Mouse (Mus musculus): ENCODE measurements around the gene Igdcc4. TPM values are rescaled to one million over a fixed set of nuclear protein-coding genes. Genes with fewer than 3 reads are reported as not detected.

Igdcc4 gene
- total RNA-seq, 2 experiments from 2014 or later: 8.6 to 10.5 TPM

DNA sequence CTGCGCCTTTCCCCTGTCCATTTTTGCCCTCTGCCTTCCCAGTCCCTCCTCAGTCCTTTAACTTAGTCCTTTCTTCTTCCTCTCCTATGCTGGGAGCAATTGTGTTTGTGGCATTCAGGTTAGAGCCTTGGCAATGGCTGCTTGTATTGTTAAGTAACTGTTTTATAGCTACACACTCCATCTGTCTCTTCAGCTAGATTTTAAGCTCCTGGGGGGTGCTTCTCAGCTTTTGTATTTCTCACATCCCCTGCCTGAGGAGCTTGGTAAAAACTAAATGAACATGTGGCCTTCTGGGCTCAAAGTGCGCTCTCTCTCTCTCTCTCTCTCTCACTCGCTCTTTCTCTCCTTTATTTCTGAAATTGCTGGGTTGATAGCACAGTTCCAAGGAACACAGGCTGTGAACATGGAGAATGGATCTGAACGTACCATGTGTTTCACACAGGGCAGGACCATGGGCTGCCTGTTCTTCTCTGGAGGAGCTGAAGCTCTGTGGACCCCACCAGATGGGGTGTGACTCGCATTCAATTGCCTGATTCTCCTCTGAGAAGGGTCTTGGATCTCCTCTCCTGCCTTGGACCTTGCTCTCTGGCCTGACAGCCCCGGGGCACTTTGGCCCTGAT is 51.5 kb downstream of the Igdcc4 start:
- no peak for DNase-seq
- intact Hi-C loops (cut with DNase I): no loop called here

DNA sequence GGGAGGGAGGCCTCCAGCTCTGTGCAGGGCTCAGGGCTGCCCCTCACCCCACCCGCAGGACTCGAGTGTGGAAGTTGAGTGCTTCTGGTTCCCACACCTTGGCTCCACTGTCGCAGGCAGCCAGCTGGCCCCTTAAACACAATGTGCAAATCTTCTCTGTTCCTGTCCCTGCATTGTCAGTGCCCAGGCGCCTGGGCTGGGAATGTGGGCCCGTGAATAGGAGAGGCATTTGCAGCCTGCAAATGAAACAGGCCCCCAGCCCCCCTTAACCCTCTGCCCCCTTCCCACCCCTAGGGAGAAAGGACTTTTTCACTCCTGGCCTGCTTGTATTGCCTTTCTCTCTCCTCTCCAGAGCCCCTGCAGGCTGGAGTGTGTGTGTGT is 52.0 kb downstream of the Igdcc4 start:
- DNase-seq: no peak
- intact Hi-C loops (cut with DNase I): no loop called here

DNA sequence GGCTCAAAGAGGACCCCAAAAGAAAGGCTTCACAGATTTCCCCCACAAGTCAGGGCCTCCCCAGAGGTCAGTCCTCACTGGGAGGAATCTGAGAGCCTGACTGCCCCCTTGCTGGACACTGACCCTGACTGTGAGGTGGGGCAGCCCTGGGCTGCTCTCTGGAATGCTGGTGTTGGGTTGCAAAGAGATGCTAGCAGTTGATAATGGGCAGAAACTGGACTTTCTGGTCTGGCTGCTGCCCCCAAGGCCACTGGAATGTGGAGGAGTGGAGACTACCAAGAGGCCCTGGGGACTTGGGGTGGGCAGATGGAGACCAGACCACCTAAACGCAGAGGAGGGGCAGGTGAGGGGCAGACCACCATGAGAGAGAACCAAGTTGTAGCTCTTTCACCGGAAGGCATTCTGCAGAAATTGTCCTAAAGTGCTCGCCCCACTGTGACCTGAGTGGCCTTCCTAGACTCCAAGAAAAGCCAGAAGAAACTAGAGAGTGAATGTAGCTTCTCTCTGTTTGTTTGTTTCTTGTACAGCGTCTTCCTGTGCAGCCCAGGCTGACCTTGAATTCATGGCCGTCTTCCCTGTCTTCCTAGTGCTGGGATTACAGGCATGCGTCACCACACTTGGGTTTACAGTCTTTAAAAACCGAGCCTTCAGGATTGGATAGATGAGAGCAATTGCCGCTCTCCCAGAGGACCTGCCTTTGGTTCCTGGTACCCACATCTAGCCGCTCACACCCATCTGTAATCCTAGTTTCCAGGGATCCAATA is 53.6 kb downstream of the Igdcc4 start:
- intact Hi-C loops (cut with DNase I): no loop called here

DNA sequence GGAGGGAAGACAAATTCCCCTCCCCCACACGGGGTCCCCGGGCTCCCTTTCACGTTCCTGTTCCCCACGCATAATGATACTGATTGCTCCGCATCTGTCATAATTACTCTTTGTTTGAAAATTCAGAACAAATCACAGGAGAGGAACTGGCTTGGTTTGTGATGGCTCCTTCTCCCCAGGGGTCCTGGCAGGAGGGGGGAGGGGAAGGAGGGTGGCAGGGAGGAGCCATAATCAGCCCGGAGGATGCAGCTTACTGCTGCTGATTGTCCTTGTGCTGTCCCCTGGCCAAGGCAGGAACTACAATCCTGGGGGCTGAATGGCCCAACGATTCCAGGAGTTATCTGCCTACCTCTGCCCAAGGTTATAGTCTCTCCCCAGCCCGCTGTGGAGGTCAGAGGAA is 55.3 kb downstream of the Igdcc4 start:
- intact Hi-C loops (cut with DNase I): no loop called here
- no peak for DNase-seq

More for the DNA sequence above, 53.6 kb downstream of the Igdcc4 start:
- no peak for DNase-seq

DNA sequence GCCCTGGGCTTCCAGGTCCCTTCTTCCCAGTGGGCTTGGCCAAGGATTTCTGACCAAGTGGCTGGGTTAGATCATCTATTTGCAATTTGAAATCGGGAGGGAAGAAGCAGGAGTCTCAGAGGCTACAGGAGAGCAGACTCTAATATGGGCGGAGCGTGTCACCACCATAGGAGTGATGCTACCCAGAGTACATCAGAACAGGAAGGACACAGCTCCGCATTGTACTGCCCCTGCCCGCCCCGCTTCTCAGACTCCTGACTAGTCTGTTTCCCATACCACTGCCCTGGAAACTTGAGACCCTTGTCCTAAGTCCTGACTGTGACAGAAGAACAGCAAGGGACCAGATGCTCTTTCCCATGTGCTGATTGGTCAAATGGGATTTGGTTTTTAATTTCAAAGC is 56.3 kb downstream of the Igdcc4 start:
- DNase-seq: no peak
- intact Hi-C loops (cut with DNase I): no loop called here

DNA sequence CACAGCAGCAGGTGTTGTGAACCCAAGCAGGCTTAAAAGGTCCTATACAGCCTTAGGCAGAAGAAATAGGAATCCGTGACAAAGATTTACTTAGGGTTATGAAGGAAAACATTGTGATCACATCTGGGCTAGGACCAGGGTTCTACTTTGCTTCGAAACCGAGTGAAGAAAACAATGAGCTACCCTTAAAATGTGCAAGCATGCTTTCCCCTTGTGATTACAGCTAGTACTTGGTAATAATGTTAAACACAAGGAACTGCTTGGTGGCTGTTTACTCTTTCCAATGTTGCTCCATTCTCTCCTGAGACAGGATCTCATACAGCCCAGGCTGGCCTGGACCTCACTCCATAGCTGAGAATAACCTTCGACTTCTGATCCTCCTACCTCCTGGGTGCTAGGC is 59.9 kb downstream of the Igdcc4 start:
- no peak for DNase-seq
- intact Hi-C loops (cut with DNase I): no loop called here

DNA sequence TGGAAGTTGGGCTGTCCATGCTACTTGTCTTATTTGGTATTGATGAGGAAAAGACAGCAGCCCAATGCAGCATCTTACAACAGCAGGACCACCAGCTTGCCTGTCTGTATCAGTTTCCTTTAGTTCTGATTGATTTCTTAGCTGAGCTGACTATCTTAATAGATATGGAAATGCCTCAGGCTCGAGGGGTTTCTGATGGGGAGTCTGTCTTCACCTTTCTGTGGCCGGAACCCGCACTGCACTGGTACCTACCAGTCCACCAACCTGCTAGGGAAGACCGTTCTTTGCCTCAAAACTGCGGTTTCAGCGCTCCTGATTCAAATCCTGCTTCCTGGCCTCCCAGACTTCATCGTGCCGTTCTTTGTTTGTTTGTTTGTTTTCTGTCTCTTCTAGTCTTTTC is 60.6 kb downstream of the Igdcc4 start:
- no peak for DNase-seq
- intact Hi-C loops (cut with DNase I): no loop called here

DNA sequence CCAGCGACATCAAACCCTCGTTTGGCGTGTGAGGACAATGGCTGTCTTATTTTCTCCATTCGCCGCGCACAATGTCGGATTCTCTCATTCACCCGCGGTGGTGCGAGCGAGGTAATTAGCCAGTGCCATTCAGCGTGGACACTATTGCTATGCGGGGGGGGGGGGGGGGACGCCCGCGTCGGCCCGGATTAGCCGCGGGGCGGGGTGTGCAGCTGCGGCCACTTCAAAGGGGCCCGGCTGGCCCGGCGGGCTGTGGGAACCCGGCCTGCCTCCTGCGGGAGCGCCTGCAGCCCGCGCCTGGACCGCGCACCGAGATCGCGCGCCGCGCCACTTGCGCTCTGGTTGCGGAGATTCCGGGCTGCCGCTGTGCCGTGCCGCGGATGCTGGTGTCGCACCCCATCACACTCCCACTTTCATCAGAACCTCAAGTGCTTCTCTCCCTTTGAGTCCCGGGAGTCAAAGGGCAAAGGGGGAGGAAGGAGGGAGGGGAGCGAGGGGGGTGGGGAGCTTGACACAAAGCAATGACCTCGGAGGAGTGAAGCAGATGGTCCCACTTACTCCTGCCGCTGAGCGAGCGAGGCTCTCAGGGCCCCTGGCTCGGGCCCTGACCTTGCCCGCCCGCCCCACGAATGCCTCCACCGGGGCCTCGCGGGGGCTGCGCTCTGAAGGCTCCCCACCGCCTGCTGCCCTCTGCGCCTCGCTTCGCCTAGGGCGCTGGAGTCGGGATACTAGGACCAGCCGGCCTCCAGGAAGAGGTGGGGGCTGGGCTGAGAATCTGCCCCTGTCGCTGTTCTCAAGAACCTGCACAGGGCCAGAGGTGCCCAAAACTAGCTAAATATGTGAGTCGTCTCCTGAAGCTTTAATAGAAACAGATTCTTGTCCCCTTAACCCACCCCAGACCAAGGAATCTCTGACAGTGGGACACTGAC is 61.7 kb downstream of the Igdcc4 start:
- no peak for DNase-seq
- intact Hi-C loops (cut with DNase I): no loop called here

DNA sequence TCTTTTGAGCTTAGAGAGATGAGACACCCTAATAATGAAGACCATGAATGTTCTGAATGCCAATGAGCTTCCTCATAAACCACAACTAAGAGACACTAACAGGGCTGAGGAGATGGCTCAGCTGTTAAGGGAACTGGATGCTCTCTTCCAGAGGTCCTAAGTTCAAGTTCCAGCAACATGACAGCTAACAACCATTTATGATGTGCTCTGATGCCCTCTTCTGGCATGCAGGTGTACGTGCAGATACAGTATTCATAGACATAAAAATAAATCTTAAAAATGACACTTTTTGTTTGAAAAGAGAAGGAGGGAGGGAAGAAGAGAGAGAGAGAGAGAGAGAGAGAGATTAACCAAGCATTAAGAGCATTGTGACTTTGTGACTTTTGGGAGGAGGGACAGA is 63.6 kb downstream of the Igdcc4 start:
- intact Hi-C loops (cut with DNase I): loop anchor here (2.0 kb wide), 1 partner anchor 30 kb away; no protein-coding TSS in a partner anchor

DNA sequence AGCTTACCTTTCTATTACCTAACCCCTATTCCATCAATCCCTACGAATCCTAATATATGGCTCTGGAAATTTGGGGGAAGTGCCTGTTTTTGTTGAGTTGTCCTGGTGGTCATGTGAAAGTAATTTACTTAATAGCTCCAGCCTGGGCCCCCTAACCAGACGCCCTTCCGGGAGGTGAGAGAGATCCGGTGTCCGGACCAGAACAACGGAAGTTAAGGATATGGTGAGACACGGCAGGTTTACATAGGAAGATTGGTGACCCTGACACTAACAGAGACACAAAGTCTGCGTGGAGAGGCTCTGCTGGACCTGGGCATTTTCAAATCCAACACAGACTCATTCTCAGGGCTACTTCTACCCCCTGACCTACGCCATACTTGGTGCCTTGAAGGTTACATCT is 65.1 kb downstream of the Igdcc4 start:
- DNase-seq: no peak
- intact Hi-C loops (cut with DNase I): no loop called here

More for the DNA sequence above, 63.6 kb downstream of the Igdcc4 start:
- DNase-seq: no peak

DNA sequence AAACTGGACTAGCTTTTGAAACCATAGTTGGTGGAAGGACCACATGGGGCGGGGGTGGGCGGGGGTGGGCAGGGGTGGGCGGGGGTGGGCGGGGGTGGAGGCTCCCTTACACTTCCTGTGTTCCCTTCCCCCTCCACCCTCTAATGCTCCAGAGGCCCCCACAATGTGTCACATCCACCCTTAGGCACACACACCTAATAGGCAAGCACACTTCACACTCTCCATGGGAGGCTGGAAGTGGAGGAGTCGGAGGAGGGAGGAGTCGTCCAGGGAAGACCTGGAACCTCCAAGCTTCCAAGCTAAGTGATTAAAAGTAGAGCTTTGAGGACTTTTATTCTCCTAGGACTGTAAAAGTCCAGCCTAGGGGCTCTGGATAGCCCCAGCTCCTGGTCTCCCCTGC is 67.2 kb downstream of the Igdcc4 start:
- intact Hi-C loops (cut with DNase I): no loop called here
- DNase-seq: no peak

DNA sequence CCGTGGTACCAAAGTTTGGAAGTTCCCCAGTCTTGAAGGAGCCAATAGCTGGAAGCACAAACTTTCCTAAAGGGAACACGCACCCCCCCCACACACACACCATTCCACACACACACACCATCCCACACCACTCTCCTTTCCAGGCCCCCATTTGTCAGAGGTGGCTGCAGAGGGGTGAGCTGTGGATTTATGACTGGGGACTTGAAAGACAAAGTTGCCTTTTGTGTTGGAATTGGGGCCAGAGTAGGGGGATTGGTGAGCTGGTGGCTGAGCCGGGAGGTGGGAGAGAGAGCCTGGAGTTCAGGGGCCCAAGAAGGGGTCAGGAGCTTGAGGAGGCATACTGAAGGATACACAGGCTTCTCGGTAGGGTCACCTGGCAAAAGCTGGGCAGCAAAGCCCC is 67.7 kb downstream of the Igdcc4 start:
- no peak for DNase-seq
- intact Hi-C loops (cut with DNase I): no loop called here

DNA sequence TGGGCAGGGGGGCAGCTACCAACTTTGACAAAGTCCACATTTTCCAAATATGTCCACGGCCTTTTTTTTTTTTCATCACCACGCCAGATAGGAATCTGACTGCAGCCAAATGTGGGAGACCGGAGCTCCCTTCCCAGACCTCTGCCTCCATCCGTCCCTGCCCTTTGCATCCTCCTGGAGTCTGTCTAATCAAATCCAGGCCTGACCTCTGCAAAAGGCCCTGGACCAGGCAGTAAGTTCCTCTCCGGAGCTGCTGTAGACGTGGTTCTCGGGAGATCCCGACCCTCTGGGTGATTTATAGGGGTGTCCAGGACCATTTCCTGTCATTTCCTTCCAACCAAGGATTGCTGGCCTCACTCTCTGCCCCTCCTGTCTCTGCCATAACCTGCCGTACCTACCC is 71.4 kb downstream of the Igdcc4 start:
- no peak for DNase-seq
- intact Hi-C loops (cut with DNase I): no loop called here

DNA sequence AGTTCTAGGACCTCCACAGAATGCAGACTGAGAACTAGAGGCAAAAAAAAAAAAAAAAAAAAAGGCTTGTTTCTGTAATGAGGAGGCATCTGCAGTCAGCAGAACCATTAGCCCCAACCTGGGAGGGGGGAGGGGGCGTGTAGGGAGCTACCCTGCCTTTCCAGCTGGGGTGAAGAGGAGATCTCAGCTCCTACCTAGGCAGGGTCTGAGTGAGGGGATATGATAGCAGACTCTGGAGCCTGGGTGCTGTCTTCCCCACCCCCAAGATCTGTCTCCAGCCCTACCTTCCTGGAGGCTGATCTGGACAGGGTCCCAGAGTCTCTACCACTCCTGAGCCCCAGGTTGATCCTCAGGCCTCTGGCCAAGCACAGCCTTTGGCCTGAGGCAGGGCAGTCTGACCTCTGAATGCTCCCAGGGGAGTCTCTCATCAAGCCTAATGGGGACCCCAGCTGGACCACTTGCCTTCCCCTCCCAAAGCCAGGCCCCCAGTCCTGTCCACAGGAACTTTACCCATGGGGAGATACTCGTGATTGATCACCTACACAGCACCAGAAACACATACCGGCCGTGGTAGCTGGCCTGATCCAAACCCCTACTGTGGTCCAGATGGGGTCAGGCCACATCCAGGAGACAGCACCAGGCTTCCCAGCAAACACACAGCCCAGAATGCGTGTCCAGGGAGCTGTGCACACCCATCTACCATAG is 74.1 kb downstream of the Igdcc4 start:
- no peak for DNase-seq
- intact Hi-C loops (cut with DNase I): no loop called here

DNA sequence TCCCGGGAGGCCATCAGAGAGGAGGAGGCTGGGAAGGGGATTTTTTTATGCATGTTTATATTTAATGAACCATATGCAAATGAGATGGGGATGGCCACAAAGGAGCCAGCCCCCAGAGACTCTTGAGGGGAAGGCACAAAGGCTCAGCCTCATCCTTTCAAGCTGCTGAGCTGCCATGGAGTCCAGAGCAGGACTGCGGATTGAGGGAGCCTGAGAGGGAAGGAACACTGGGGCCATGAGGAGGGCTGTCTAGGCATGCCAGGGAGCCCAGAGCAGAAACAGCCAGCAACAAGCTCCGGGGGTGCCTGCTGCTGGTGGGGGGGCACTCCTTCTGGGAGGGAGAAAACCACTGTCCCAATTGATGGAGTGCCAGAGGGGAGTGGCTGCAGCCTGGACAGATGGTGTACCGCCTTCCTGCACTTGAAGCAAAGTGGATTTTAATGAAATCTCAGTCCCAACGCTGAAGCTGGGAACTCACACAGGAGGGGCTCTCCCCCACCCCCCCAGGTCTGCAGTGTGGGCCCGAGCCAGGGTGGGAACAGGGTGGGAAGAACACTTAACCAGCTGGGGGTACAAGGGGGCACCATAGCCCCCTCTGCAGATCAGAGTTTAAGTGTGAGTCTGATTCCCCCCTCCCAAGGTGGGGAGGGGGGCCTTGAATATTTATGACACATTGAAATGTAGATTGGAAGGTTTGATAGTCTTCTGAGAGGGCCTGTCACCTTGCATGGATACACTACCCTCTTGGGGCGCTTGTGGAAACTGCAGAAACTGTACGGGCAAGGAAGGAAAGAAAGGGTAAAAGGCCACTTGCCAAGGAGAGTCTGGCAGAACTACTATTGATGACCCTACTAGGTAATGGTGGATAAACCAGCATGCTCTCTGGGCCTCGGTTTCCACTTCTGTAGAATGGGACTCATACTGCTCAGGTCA is 74.9 kb downstream of the Igdcc4 start:
- intact Hi-C loops (cut with DNase I): no loop called here
- DNase-seq: no peak

DNA sequence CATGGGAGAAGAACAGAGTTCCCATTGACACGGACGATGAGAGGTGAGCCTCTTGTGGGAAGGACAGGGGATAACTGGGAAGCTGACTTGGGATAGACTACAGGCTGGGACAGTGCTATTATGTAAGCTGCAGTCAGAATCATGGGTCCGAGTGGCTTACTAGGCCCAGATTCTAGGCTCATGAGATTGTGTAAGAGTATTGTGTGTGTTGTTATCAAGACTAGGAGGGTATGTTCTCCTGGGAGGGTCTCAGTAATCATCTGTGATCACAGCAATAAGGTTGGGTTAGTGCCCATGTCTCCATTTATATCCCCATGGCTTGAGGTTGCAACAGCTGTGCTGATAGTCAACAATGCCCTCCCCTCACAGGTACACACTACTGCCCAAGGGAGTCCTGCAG is 76.2 kb downstream of the Igdcc4 start:
- DNase-seq: no peak
- intact Hi-C loops (cut with DNase I): no loop called here

DNA sequence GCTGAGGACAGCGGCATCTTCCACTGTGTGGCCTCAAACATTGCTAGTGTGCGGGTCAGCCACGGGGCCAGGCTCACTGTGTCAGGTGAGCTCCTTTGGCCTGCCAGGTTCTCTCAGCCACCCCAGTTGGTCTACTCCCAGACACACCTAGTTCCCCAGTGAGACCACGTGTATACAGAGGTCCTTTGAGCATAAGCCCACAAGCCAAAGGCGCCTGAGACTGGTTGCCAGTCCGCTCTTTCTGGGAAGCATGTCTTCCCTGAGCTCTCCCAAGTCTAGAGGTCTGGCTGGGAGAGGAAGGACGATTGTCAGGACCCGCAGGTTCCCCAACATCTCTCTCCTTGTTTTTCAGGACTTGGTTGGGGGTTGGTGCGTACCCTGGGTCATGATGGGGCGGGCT is 76.6 kb downstream of the Igdcc4 start:
- no peak for DNase-seq
- intact Hi-C loops (cut with DNase I): no loop called here

DNA sequence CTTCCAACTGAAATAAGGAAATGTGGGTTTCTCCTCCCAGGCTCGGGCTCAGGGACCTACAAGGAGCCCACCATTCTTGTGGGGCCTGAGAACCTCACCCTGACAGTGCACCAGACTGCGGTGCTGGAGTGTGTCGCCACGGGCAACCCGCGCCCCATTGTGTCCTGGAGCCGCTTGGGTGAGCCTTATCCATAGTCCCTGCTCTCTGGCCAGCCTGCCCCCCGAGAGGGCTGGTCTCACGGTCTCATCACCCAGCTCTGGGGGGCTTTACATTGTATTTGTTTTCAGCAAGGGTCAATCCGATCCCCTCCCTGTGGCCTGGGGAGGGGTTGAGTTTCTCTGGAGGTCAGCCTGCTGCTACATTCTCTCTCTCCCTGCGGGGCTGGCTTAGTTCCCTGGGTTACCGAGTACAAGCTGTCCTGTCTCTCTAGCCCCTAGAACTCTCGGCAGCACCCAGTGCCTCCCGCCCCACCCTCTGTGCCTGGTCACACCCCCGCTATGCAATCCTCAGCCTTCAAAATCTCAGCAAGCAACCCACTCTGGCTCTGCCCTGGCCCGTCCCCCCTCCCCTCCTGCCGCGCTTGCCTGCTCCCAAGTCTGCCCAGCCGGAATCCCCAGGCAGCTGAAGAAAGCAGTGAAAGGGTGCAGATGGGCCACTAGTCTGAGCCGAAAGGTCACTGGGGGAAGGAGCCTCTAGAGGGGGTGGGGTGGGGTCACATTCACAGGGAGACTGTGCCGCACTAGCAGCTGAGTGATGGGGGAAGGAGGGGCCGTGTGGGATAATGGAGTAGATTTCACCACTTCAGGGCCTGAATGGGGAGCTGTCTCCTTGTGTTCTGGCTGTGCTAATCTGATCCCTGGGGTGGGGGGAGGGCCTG is 77.3 kb downstream of the Igdcc4 start:
- DNase-seq: peak; percentile 40 to 46
- intact Hi-C loops (cut with DNase I): no loop called here

Measured in heart, postnatal 14 days (tissue).